Mouse (Mus musculus) forebrain, postnatal 0 days (tissue): ENCODE results near the gene Itpkb. TPM values are rescaled to one million over a fixed set of nuclear protein-coding genes. Genes with fewer than 3 reads are reported as not detected.

ENCODE experiments used
- ATAC-seq: fragments of 200-750 bp; cut with Nextera tagmentation; 2 replicates; pipeline ENCODE4 v1.8.0; 2017; ENCODE audit warnings: mild to moderate bottlenecking, moderate library complexity
- DNase-seq: peaks from one replicate; pipeline ENCODE4 v3.0.0-alpha.2; 2015
- H3K27ac ChIP-seq: fragments of 300-500 bp; sonication (generic); 2 replicates; pipeline ENCODE4 v1.5.1; 2014; ENCODE audit warnings: low read depth, mild to moderate bottlenecking, antibody characterized with exemption, low read length, moderate library complexity, mixed read lengths
- H3K27me3 ChIP-seq: fragments of 300-500 bp; sonication (generic); 2 replicates; pipeline ENCODE4 v1.6.1; 2014; ENCODE audit warnings: mild to moderate bottlenecking, low read length, mixed read lengths; ENCODE audit not compliant: insufficient read depth
- H3K36me3 ChIP-seq: fragments of 300-500 bp; sonication (generic); 2 replicates; pipeline ENCODE4 v1.6.1; 2014; ENCODE audit warnings: mild to moderate bottlenecking, moderate library complexity; ENCODE audit not compliant: insufficient read depth
- H3K4me1 ChIP-seq: fragments of 300-500 bp; sonication (generic); 2 replicates; pipeline ENCODE4 v1.6.1; 2014; ENCODE audit warnings: antibody characterized with exemption; ENCODE audit not compliant: insufficient read depth
- H3K4me2 ChIP-seq: fragments of 300-500 bp; sonication (generic); 2 replicates; pipeline ENCODE4 v1.6.1; 2014; ENCODE audit warnings: low read depth, mild to moderate bottlenecking, moderate library complexity
- H3K4me3 ChIP-seq: fragments of 300-500 bp; sonication (generic); 2 replicates; pipeline ENCODE4 v1.5.1; 2014; ENCODE audit warnings: low read depth, low read length, mixed read lengths
- H3K9ac ChIP-seq: fragments of 300-500 bp; sonication (generic); 2 replicates; pipeline ENCODE4 v1.6.1; 2014; ENCODE audit warnings: mild to moderate bottlenecking
- H3K9me3 ChIP-seq: fragments of 300-500 bp; sonication (generic); 2 replicates; pipeline ENCODE4 v1.6.1; 2016; ENCODE audit warnings: low read length
- CTCF ChIP-seq: sonication (generic); IDR thresholded peaks from 2 replicates; pipeline ENCODE4 v1.5.1; 2016; ENCODE audit warnings: antibody characterized with exemption, control low read depth, low read depth
- WGBS: fragments of 180-500 bp; shearing (Covaris S2); extraction: QIAGEN DNeasy Blood & Tissue Kit; methylation state at CpG from one replicate; pipeline ENCODE4 v1.1.7; 2014; 5-methylcytosine and 5-hydroxymethylcytosine counted together
- polyA plus RNA-seq: library from polyadenylated mRNA; unstranded; fragments of >200 nt; fragmentation: Nextera tagmentation; extraction: Ambion mirVana; gene quantifications from 2 replicates; pipeline ENCODE4 v1.2.1, GENCODE M21; 2015
- total RNA-seq: library from RNA; depleted of rRNA; stranded (reverse); fragments of >200 nt; gene quantifications from 2 replicates; pipeline ENCODE4 v1.2.3, GENCODE M21; 2014

Itpkb gene
- total and polyA plus RNA-seq, 2 experiments from 2014 or later = 1.9 to 6.4 TPM

DNA sequence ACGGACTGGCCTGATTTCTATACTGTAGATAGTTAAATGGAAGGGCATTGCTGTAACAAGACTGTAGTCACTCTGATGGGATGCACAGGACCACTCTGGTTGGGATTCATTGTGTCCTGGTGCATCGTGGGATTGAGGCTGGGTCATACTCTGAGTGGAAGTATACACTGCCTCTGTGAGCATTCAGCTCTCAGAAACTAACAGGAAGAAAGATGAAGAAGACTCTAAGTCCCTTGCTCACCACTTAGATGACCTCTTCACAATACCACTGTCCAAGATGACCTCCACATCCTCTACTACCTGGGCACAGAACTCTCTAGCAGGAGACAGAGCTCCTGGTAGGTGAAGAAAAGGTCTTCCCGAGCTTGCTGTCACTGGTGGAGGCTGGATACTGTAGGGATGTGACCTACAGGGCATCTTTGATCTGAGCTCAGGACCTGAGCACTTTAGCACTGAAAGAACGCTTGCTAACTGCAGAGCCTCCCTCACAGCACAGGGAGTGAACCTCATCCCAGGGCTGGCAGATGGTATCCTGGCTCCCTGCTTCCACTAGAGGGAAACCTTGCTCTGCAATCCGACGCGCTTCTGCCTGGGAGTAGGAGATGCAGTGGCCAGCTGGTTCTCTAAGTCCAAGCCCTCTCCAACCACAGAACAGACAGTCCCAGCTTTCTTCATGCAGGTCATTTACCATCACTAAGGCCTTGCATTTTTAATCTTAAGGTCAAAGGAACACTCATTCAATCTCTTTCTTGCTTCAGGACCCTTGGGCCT is 103.7 kb downstream of the Itpkb start:
- Histone ChIP-seq H3K36me3 (no peaks in the 10 kb centered on the region), H3K4me1 (peaks cover 18% of the 10 kb centered on the region; the same call in 1 of the 2 replicates), H3K9me3 (no peaks in the 10 kb centered on the region), H3K4me2 (no peak overlapping the region), H3K4me3 (no peak overlapping the region), H3K27ac (peak overlapping the region; percentile 29; the same call in 1 of the 2 replicates), H3K27me3 (no peaks in the 10 kb centered on the region), H3K9ac (no peak overlapping the region)
- 18% methylated on average over 7 of the region's 7 CpGs for WGBS
- TF ChIP-seq CTCF = peak; percentile 99
- DNase-seq (peak; percentile 91), ATAC-seq (peak; percentile 92)

DNA sequence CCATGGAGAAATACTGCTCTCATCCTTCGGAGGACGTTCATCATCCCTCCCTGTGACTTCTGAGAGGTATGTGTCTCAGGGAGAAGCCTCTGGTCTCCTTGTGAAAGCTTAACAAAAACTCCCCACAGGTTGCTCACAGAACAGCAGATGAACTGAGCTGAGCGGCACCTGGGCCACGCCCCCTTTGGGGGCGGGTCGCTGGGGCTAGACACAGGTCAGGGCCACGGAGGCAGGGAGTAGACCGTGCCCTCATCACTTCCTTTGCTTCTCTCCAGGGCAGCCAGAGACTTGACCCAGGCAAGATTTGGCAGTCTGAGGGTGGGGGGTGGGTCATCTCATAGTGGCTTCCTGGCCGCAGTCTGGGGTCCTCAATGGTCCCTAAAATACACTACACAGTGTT is 104.6 kb downstream of the Itpkb start:
- DNase-seq (no peak), ATAC-seq (no peak)
- Histone ChIP-seq H3K4me3 (no peak overlapping the region), H3K27ac (no peak overlapping the region), H3K4me1 (peaks cover 18% of the 10 kb centered on the region; the same call in 1 of the 2 replicates), H3K27me3 (no peaks in the 10 kb centered on the region), H3K4me2 (no peak overlapping the region), H3K9me3 (no peaks in the 10 kb centered on the region), H3K36me3 (no peaks in the 10 kb centered on the region), H3K9ac (no peak overlapping the region)
- WGBS = 16% methylated on average over 9 of the region's 9 CpGs
- no peak for TF ChIP-seq CTCF

DNA sequence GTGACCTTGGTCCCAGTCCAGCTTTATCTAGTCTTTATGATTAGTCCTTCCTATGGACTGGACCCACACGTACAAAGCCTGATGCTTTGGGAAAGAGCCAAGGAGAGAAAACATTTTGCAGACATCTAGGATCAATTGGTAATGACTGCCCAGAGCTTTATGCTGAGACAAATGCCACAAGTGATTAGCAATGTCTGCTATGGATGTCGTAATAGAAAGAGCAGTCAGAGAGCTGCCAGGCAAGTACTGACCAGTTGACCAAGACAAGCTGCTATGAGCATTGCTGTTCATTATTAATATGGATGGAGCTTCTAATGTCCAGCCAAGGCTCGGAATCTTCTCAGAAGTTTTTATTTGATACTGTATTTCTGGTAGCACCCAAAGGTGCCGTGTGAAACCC is 109.2 kb downstream of the Itpkb start:
- Histone ChIP-seq H3K4me3 (no peak overlapping the region), H3K4me2 (no peak overlapping the region), H3K27ac (no peak overlapping the region), H3K27me3 (no peaks in the 10 kb centered on the region), H3K36me3 (no peaks in the 10 kb centered on the region), H3K9me3 (no peaks in the 10 kb centered on the region), H3K9ac (no peak overlapping the region), H3K4me1 (0 out of 2 replicates have a peak, but pooled peaks cover 5% of the 10 kb centered on the region)
- TF ChIP-seq CTCF = no peak
- 81% methylated on average over 4 of the region's 4 CpGs for WGBS
- no peak for DNase-seq
- no peak for ATAC-seq

GRCm38 (mm10) chr1:180444411-180444810 is 114.1 kb downstream of the Itpkb start:
- no peak overlapping the region for H3K4me3 ChIP-seq
- no peak overlapping the region for H3K27ac ChIP-seq
- no peaks in the 10 kb centered on the region for H3K4me1 ChIP-seq
- TF ChIP-seq CTCF = no peak
- no peak overlapping the region for H3K9ac ChIP-seq
- 59% methylated on average over 3 of the region's 3 CpGs for WGBS
- H3K27me3 ChIP-seq = no peaks in the 10 kb centered on the region
- no peak overlapping the region for H3K4me2 ChIP-seq
- no peaks in the 10 kb centered on the region for H3K9me3 ChIP-seq
- H3K36me3 ChIP-seq = no peaks in the 10 kb centered on the region
- no peak for ATAC-seq
- DNase-seq = no peak

- no peak for ATAC-seq
- 42% methylated on average over 2 of the region's 2 CpGs for WGBS
- no peak for DNase-seq
Measured at GRCm38 (mm10) chr1:180449641-180450040, 119.4 kb downstream of the Itpkb start.

GRCm38 (mm10) chr1:180458274-180458673 is 128.0 kb downstream of the Itpkb start:
- no peak overlapping the region for H3K4me2 ChIP-seq
- 0 out of 2 replicates have a peak, but pooled peaks have one; percentile 25 for ATAC-seq
- no peak overlapping the region for H3K9ac ChIP-seq
- H3K4me1 ChIP-seq = peaks cover 10% of the 10 kb centered on the region; the same call in 1 of the 2 replicates
- no peaks in the 10 kb centered on the region for H3K36me3 ChIP-seq
- WGBS = 42% methylated on average over 6 of the region's 6 CpGs
- H3K27me3 ChIP-seq = no peaks in the 10 kb centered on the region
- H3K4me3 ChIP-seq = no peak overlapping the region
- no peak overlapping the region for H3K27ac ChIP-seq
- TF ChIP-seq CTCF = no peak
- no peaks in the 10 kb centered on the region for H3K9me3 ChIP-seq
- DNase-seq = no peak

More at GRCm38 (mm10) chr1:180449641-180450040, 119.4 kb downstream of the Itpkb start:
- H3K9ac ChIP-seq = no peak overlapping the region
- no peaks in the 10 kb centered on the region for H3K4me1 ChIP-seq
- H3K4me2 ChIP-seq = no peak overlapping the region
- H3K36me3 ChIP-seq = no peaks in the 10 kb centered on the region
- no peak overlapping the region for H3K27ac ChIP-seq
- no peaks in the 10 kb centered on the region for H3K27me3 ChIP-seq
- no peak overlapping the region for H3K4me3 ChIP-seq
- no peak for TF ChIP-seq CTCF
- H3K9me3 ChIP-seq = no peaks in the 10 kb centered on the region

DNA sequence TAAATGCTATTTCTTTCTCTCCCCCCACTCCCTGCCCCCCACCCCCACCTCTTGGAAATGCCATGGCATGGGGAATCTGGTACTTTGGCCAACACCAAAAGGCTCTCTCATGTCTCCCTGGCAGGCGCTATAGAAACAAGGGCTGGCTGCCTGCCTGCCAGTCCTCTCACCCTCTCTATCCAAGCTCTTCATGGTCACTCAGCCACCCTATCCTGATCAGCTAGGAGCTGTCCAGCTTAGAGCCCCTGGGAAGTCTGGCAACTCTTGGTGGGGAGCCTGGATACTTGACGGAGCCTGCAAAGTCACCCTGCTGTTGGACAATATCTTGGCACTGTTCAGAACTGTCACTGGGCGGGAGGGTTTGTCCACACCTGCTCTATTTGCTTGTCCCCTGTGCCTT is 128.4 kb downstream of the Itpkb start:
- peak; percentile 32; the same call in 1 of the 2 replicates for ATAC-seq
- Histone ChIP-seq H3K9ac (no peak overlapping the region), H3K27me3 (no peaks in the 10 kb centered on the region), H3K4me1 (peaks cover 10% of the 10 kb centered on the region; the same call in 1 of the 2 replicates), H3K36me3 (no peaks in the 10 kb centered on the region), H3K4me2 (no peak overlapping the region), H3K4me3 (no peak overlapping the region), H3K9me3 (no peaks in the 10 kb centered on the region), H3K27ac (no peak overlapping the region)
- no peak for DNase-seq
- TF ChIP-seq CTCF = no peak
- WGBS = 48% methylated on average over 3 of the region's 3 CpGs
